Mouse (Mus musculus) lung, postnatal 0 days (tissue): Measurements from ENCODE around the gene Brap. TPM values are rescaled to one million over a fixed set of nuclear protein-coding genes. Genes with fewer than 3 reads are reported as not detected.

Experiments
- ATAC-seq: fragments of 200-750 bp; cut with Nextera tagmentation; 2 replicates; pipeline ENCODE4 v1.8.0; 2017; ENCODE audit warnings: moderate library complexity
- DNase-seq: peaks from one replicate; pipeline ENCODE4 v3.0.0-alpha.2; 2016; ENCODE audit warnings: low spot score
- H3K27ac ChIP-seq: fragments of 300-500 bp; sonication (generic); 2 replicates; pipeline ENCODE4 v1.5.1; 2014; ENCODE audit warnings: antibody characterized with exemption, mild to moderate bottlenecking, low read length, mixed read lengths
- H3K27me3 ChIP-seq: fragments of 300-500 bp; sonication (generic); replicated peaks from 2 replicates; pipeline ENCODE4 v1.6.1; 2014; ENCODE audit warnings: low read length, mixed read lengths; ENCODE audit not compliant: insufficient read depth
- H3K36me3 ChIP-seq: fragments of 300-500 bp; sonication (generic); 2 replicates; pipeline ENCODE4 v1.6.1; 2014; ENCODE audit warnings: low read length, mixed read lengths; ENCODE audit not compliant: insufficient read depth
- H3K4me1 ChIP-seq: fragments of 300-500 bp; sonication (generic); 2 replicates; pipeline ENCODE4 v1.6.1; 2014; ENCODE audit warnings: antibody characterized with exemption, low read depth, low read length, mixed read lengths; ENCODE audit not compliant: insufficient read depth
- H3K4me2 ChIP-seq: fragments of 300-500 bp; sonication (generic); replicated peaks from 2 replicates; pipeline ENCODE4 v1.6.1; 2014; ENCODE audit warnings: low read depth, mild to moderate bottlenecking, low read length, moderate library complexity, mixed read lengths
- H3K4me3 ChIP-seq: fragments of 300-500 bp; sonication (generic); 2 replicates; pipeline ENCODE4 v1.5.1; 2014; ENCODE audit warnings: low read depth, low read length
- H3K9ac ChIP-seq: fragments of 300-500 bp; sonication (generic); replicated peaks from 2 replicates; pipeline ENCODE4 v1.6.1; 2014; ENCODE audit warnings: low read depth, mild to moderate bottlenecking
- H3K9me3 ChIP-seq: fragments of 300-500 bp; sonication (generic); 2 replicates; pipeline ENCODE4 v1.6.1; 2016; ENCODE audit warnings: low read length, mixed read lengths
- CTCF ChIP-seq: IDR thresholded peaks from 2 replicates; pipeline ENCODE4 v1.5.1; 2016; ENCODE audit warnings: antibody characterized with exemption, mild to moderate bottlenecking
- EP300 ChIP-seq: IDR thresholded peaks from 2 replicates; pipeline ENCODE4 v1.6.1; 2016; ENCODE audit warnings: antibody characterized with exemption, mild to moderate bottlenecking, control low read depth
- WGBS: fragments of 180-500 bp; shearing (Covaris S2); extraction: QIAGEN DNeasy Blood & Tissue Kit; methylation state at CpG from one replicate; pipeline ENCODE4 v1.1.7; 2014; 5-methylcytosine and 5-hydroxymethylcytosine counted together
- polyA plus RNA-seq: library from polyadenylated mRNA; unstranded; fragments of >200 nt; fragmentation: Nextera tagmentation; extraction: Ambion mirVana; gene quantifications from 2 replicates; pipeline ENCODE4 v1.2.1, GENCODE M21; 2015

The Brap gene
- polyA plus RNA-seq, 1 experiment from 2014 or later = 37.6 TPM

GRCm38 (mm10) chr5:121711174-121711927, 51.0 kb downstream of the Brap start, which contains the start of gene Atxn2:
TSS of gene Atxn2 (plus strand) at chr5:121711337.
- H3K27me3 ChIP-seq = no peaks in the 10 kb centered on the region
- peak within 1 kb of the TSS; percentile 91 for H3K9ac ChIP-seq
- H3K27ac ChIP-seq = peak within 1 kb of the TSS; percentile 96
- ATAC-seq (peak; percentile 83), DNase-seq (peak; percentile 83)
- peak within 1 kb of the TSS; percentile 84 for H3K4me2 ChIP-seq
- H3K4me3 ChIP-seq = peak within 1 kb of the TSS; percentile 99
- H3K9me3 ChIP-seq = no peaks in the 10 kb centered on the region
- 0% methylated on average over 15 of the region's 103 CpGs for WGBS
- no peaks in the 10 kb centered on the region for H3K36me3 ChIP-seq
- peaks cover 15% of the 10 kb centered on the region; the same call in 1 of the 2 replicates for H3K4me1 ChIP-seq
- TF ChIP-seq CTCF = no peak
- TF ChIP-seq EP300 = no peak

GRCm38 (mm10) chr5:121711928-121712231, 51.5 kb downstream of the Brap start:
- Histone ChIP-seq H3K4me2 (peak overlapping the region; percentile 84), H3K4me3 (peak overlapping the region; percentile 99), H3K4me1 (peaks cover 15% of the 10 kb centered on the region; the same call in 1 of the 2 replicates), H3K36me3 (no peaks in the 10 kb centered on the region), H3K9me3 (no peaks in the 10 kb centered on the region), H3K27me3 (no peaks in the 10 kb centered on the region), H3K9ac (peak overlapping the region; percentile 91), H3K27ac (peak overlapping the region; percentile 96)
- 13% methylated on average over 20 of the region's 57 CpGs for WGBS
- TF ChIP-seq EP300 = no peak
- TF ChIP-seq CTCF = no peak
- DNase-seq = no peak
- ATAC-seq = peak; percentile 59

DNA sequence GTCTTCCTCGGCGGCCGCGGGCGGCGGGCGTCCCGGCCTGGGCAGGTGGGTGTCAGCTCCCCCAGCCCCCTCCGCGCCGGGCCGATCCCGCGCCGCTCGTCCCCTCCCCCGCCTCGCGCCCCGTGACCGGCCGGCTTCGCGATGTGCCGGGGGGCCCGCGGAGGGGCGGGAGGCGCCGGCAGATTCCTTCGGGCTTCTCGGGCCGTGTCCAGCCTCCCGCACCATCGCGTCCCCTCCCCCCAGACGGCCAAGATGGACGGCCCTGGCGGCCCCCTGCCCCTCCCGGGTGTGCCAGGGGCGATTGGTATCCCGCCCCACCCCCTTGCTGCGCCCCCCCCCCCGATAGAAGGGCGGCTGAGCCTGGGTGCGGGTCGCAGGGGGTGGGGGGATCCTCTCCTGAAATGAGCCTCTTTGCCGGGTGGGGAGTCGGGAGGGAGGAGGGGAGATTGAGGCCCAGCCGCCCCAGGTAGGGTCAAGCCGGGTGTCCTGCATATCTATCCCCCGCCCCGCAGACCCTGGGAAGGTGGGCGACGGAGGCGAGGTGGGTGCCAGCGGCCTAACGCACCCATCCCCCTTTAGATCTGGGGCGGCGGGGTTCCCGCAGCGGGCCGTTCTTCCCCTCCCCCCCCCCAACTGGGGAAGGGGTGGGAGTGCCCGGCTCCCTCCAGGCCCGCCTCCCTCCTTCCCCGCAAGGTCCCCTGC, 52.0 kb downstream of the Brap start:
- Histone ChIP-seq H3K36me3 (no peaks in the 10 kb centered on the region), H3K9ac (peak overlapping the region; percentile 91), H3K4me1 (peaks cover 15% of the 10 kb centered on the region; the same call in 1 of the 2 replicates), H3K9me3 (no peaks in the 10 kb centered on the region), H3K27me3 (no peaks in the 10 kb centered on the region), H3K27ac (peak overlapping the region; percentile 96), H3K4me3 (peak overlapping the region; percentile 99), H3K4me2 (peak overlapping the region; percentile 84)
- DNase-seq (peak; percentile 66), ATAC-seq (peak; percentile 40)
- 0% methylated on average over 7 of the region's 66 CpGs for WGBS
- TF ChIP-seq EP300 = no peak
- no peak for TF ChIP-seq CTCF

GRCm38 (mm10) chr5:121712934-121713538, 52.7 kb downstream of the Brap start:
- peak overlapping the region; percentile 99 for H3K4me3 ChIP-seq
- peaks cover 15% of the 10 kb centered on the region; the same call in 1 of the 2 replicates for H3K4me1 ChIP-seq
- peak overlapping the region; percentile 96 for H3K27ac ChIP-seq
- no peaks in the 10 kb centered on the region for H3K27me3 ChIP-seq
- no peaks in the 10 kb centered on the region for H3K9me3 ChIP-seq
- no peaks in the 10 kb centered on the region for H3K36me3 ChIP-seq
- DNase-seq (peak; percentile 79), ATAC-seq (peak; percentile 20)
- under 1% methylated on average over 24 of the region's 32 CpGs for WGBS
- TF ChIP-seq CTCF = peak; percentile 31; the same call in 1 of the 2 replicates
- TF ChIP-seq EP300 = no peak
- peak overlapping the region; percentile 91 for H3K9ac ChIP-seq
- peak overlapping the region; percentile 84 for H3K4me2 ChIP-seq

DNA sequence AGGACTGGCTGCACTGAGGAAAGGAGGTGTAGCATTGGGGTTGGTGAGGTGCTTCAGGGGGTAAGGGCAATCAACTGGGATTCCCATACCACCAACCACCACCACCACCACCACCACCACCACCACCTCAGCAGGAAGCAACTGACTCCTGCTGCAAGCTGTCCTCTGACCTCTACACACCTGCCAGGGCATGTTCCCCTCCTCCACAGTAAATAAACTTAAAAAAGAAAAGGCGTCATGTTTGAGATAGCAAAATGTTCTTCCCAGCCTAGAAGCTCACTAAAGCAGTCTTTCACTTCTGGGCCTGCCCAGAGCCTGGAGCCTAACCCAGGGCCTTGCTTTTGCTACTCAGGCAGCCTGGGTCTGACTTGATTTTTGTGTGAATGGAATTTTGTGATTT, 54.0 kb downstream of the Brap start:
- H3K27ac ChIP-seq = 0 out of 2 replicates have a peak overlapping the region, but pooled peaks have one; percentile 96

DNA sequence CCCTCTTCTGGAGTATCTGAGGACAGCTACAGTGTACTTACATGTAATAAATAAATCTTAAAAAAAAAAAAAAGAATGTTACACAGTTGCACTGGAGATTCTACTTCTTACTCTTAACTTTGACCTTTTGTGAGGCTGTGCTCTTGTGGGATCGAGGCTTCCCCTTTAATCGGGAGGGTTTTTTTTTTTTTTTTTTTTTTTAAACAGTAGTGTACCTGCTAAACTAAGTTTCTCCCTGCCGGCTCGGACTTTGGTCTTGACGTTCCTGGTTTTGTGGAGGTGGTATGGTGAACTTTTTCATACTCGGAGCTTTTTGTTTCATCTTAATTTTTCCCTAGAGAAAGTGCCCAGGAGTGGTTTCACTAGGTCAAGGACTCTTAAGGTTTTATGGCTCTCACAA, 54.6 kb downstream of the Brap start:
- Histone ChIP-seq H3K4me1 (peaks cover 17% of the 10 kb centered on the region; the same call in 1 of the 2 replicates), H3K27ac (0 out of 2 replicates have a peak overlapping the region, but pooled peaks have one; percentile 96), H3K4me3 (no peak overlapping the region), H3K27me3 (no peaks in the 10 kb centered on the region), H3K36me3 (no peaks in the 10 kb centered on the region), H3K4me2 (no peak overlapping the region), H3K9me3 (no peaks in the 10 kb centered on the region), H3K9ac (no peak overlapping the region)
- WGBS = 56% methylated on average over 6 of the region's 6 CpGs
- ATAC-seq (no peak), DNase-seq (no peak)
- no peak for TF ChIP-seq EP300
- no peak for TF ChIP-seq CTCF

More for the DNA sequence above, 54.0 kb downstream of the Brap start:
- no peak overlapping the region for H3K4me3 ChIP-seq
- H3K4me2 ChIP-seq = peak overlapping the region; percentile 84; the same call in 1 of the 2 replicates
- DNase-seq (no peak), ATAC-seq (no peak)
- H3K27me3 ChIP-seq = no peaks in the 10 kb centered on the region
- 56% methylated on average over 1 of the region's 1 CpGs for WGBS
- no peaks in the 10 kb centered on the region for H3K9me3 ChIP-seq
- no peak overlapping the region for H3K9ac ChIP-seq
- peaks cover 15% of the 10 kb centered on the region; the same call in 1 of the 2 replicates for H3K4me1 ChIP-seq
- no peak for TF ChIP-seq CTCF
- no peak for TF ChIP-seq EP300
- H3K36me3 ChIP-seq = no peaks in the 10 kb centered on the region
